Mouse (Mus musculus) lung, embryonic 15.5 days (tissue): ENCODE data around the gene Mob1a. TPM values are rescaled to one million over a fixed set of nuclear protein-coding genes. Genes with fewer than 3 reads are reported as not detected.

ENCODE experiments used
- ATAC-seq: fragments of 200-750 bp; cut with Nextera tagmentation; 2 replicates; pipeline ENCODE4 v1.8.0; 2017; ENCODE audit warnings: moderate number of reproducible peaks, borderline replicate concordance; ENCODE audit not compliant: low FRiP score, low TSS enrichment; ENCODE audit errors: extremely low read depth
- H3K27ac ChIP-seq: fragments of 300-500 bp; sonication (generic); 2 replicates; pipeline ENCODE4 v1.5.1; 2015; ENCODE audit warnings: moderate library complexity, mild to moderate bottlenecking, inconsistent platforms
- H3K27me3 ChIP-seq: fragments of 300-500 bp; sonication (generic); 2 replicates; pipeline ENCODE4 v1.6.1; 2015; ENCODE audit warnings: inconsistent platforms
- H3K36me3 ChIP-seq: fragments of 300-500 bp; sonication (generic); 2 replicates; pipeline ENCODE4 v1.6.1; 2015; ENCODE audit warnings: inconsistent platforms
- H3K4me1 ChIP-seq: fragments of 300-500 bp; sonication (generic); 2 replicates; pipeline ENCODE4 v1.6.1; 2015; ENCODE audit warnings: inconsistent platforms
- H3K4me2 ChIP-seq: fragments of 300-500 bp; sonication (generic); 2 replicates; pipeline ENCODE4 v1.6.1; 2015; ENCODE audit warnings: inconsistent platforms, mild to moderate bottlenecking, moderate library complexity
- H3K4me3 ChIP-seq: fragments of 300-500 bp; sonication (generic); 2 replicates; pipeline ENCODE4 v1.5.1; 2015; ENCODE audit warnings: mild to moderate bottlenecking, inconsistent platforms
- H3K9ac ChIP-seq: fragments of 300-500 bp; sonication (generic); 2 replicates; pipeline ENCODE4 v1.6.1; 2015; ENCODE audit warnings: inconsistent platforms
- H3K9me3 ChIP-seq: fragments of 300-500 bp; sonication (generic); 2 replicates; pipeline ENCODE4 v1.6.1; 2016; ENCODE audit warnings: inconsistent platforms
- WGBS: fragments of 180-500 bp; shearing (Covaris S2); methylation state at CpG from one replicate; pipeline ENCODE4 v1.1.7; 2015; 5-methylcytosine and 5-hydroxymethylcytosine counted together
- polyA plus RNA-seq: library from polyadenylated mRNA; unstranded; fragments of >200 nt; fragmentation: Nextera tagmentation; extraction: Ambion mirVana; gene quantifications from 2 replicates; pipeline ENCODE4 v1.2.1, GENCODE M21; 2015

Mob1a gene
- polyA plus RNA-seq, 1 experiment from 2014 or later = 77.0 TPM

DNA sequence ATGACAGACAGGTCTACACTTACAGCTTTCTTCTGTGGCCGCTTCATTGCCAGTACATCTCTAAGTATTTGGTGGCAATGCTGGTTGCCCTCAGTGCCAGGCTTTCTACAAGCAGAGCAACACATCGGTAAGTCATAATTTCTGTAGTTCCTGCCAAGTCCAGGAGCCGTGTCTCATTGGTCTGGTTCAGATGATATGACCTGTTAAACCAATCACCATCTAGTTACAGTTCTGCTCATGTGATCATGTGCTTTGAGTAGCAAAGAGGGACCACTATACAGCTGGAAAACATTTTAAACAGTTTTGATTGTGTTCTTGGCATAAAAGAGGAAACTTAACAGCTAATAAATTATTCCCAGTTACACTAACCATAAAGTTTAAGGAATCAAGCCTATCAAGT is 22.1 kb downstream of the Mob1a start:
- 49% methylated on average over 3 of the region's 3 CpGs for WGBS
- ATAC-seq = peak; percentile 68; the same call in 1 of the 2 replicates

DNA sequence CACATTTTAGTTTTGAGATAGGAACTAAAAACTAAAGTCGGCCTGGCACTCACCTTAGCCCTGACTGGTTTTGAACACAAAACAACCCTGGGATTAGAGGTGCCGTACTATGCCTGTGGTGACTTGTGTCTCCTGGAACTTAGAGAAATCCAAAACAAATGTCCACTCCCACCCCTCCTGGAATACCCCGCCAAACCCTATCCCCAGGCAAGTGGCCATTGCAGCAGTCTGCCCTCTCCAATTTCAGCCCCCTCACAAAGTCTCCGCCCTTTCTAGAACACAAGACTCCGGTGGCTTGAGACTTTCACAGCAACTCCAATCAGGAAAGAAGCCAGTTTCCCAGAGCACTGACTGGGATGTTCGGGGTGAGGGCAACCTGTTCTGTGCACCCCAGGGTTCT is 23.1 kb downstream of the Mob1a start, which contains the start of gene Bola3:
Gene Bola3 (plus strand): TSS at position 275 of the 400 bp plus-strand sequence.
- H3K4me2 ChIP-seq = peak within 1 kb of the TSS; percentile 83
- H3K36me3 ChIP-seq = peaks cover 12% of the 10 kb centered on the region
- ATAC-seq = no peak
- H3K4me1 ChIP-seq = peaks cover 21% of the 10 kb centered on the region
- H3K27ac ChIP-seq = no peak within 1 kb of the TSS
- no peaks in the 10 kb centered on the region for H3K9me3 ChIP-seq
- 27% methylated on average over 6 of the region's 6 CpGs for WGBS
- no peaks in the 10 kb centered on the region for H3K27me3 ChIP-seq
- peak within 1 kb of the TSS; percentile 75 for H3K4me3 ChIP-seq
- peak within 1 kb of the TSS; percentile 86 for H3K9ac ChIP-seq

More for the DNA sequence above, 22.1 kb downstream of the Mob1a start:
- no peaks in the 10 kb centered on the region for H3K9me3 ChIP-seq
- no peak overlapping the region for H3K9ac ChIP-seq
- H3K4me1 ChIP-seq = peaks cover 21% of the 10 kb centered on the region
- peaks cover 7% of the 10 kb centered on the region; the same call in 1 of the 2 replicates for H3K36me3 ChIP-seq
- no peak overlapping the region for H3K4me2 ChIP-seq
- H3K4me3 ChIP-seq = no peak overlapping the region
- no peaks in the 10 kb centered on the region for H3K27me3 ChIP-seq
- no peak overlapping the region for H3K27ac ChIP-seq

DNA sequence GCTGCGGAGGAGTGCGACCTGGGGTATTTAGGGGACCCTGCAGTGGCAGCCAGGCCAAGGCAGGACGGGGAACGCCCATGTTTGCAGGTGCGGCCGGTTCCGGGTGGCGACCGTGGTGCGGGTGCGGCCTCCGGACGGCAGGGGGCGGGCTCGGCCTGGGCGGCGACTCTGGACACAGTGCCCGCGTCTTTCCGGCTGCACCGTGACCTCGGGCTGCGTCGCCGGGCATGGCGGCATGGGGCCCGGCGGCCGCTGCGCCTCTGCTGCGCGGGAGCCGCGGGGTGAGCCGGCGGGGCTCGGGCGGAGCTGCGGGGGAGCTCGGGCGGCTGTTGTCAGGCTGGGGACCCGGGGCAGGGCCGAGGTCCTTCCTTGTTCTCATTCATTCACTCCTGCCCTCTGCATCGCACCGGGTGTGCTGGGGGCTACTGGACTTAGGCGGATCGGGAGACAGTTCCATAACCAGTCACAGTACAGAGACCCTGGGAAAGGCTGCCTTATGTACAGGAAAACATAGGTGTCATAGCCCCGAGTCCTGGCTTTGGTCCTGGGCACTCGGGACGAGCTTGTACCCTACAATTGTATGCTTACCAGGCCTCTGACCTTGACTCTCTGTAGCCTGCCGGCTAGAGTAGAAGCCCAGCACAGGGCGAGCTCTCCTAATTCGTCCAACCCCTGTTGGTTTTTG is 23.6 kb downstream of the Mob1a start:
- Histone ChIP-seq H3K4me3 (peak overlapping the region; percentile 75), H3K9me3 (no peaks in the 10 kb centered on the region), H3K9ac (peak overlapping the region; percentile 86), H3K4me2 (peak overlapping the region; percentile 83), H3K27ac (no peak overlapping the region), H3K4me1 (peaks cover 21% of the 10 kb centered on the region), H3K36me3 (peaks cover 18% of the 10 kb centered on the region), H3K27me3 (no peaks in the 10 kb centered on the region)
- WGBS = under 1% methylated on average over 53 of the region's 53 CpGs
- peak; percentile 90 for ATAC-seq

DNA sequence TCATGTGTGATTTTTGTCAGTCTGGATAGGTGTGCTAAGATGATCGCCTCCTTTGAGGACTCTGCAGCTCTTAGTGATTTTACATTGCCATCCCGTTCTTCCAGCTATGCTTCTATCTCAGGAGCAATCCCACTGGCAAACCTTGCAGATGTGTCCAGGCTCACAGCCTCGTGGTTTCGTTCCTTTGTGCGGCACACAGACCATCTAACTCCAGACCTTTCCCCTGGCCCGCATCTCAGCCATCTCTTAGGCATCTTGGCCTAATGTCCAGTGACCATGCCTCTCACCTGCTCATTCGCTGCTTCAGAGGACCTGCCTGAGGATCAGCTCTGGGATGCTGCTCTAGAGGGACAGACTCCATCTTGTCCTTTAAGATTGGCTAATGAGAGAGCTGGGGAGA is 24.4 kb downstream of the Mob1a start:
- H3K27ac ChIP-seq = no peak overlapping the region
- peaks cover 21% of the 10 kb centered on the region for H3K4me1 ChIP-seq
- peaks cover 20% of the 10 kb centered on the region for H3K36me3 ChIP-seq
- H3K9ac ChIP-seq = peak overlapping the region; percentile 86
- H3K27me3 ChIP-seq = no peaks in the 10 kb centered on the region
- H3K4me2 ChIP-seq = peak overlapping the region; percentile 83
- H3K4me3 ChIP-seq = peak overlapping the region; percentile 75
- no peak for ATAC-seq
- 78% methylated on average over 7 of the region's 7 CpGs for WGBS
- H3K9me3 ChIP-seq = no peaks in the 10 kb centered on the region

DNA sequence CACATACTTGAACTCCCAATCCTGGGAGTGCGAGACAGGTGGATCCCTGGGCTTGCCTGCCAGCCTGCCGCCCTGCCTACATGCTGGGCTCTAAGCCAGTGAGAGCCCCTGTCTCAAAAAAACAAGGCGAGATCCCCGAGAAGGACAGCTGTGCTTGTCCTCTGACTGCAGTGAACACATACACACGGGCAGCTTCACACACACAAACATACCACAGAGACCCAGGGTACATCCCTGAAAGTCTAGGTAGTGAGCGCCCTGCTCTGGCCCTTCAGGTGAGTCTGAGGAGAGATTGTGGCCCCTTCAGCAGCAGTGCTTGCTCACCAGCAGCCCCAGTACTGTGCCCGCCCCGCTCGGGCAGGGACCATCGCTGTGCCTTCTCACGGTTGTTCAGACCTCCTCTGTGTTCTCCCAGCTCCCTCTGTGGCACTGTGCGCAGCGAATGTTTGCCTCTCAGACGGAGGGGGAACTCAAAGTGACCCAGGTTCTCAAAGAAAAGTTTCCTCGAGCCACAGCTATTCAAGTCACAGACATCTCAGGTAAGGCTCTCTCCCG is 25.1 kb downstream of the Mob1a start:
- H3K4me1 ChIP-seq = peaks cover 21% of the 10 kb centered on the region
- H3K27ac ChIP-seq = no peak overlapping the region
- H3K9ac ChIP-seq = no peak overlapping the region
- 85% methylated on average over 16 of the region's 16 CpGs for WGBS
- peaks cover 26% of the 10 kb centered on the region for H3K36me3 ChIP-seq
- no peak for ATAC-seq
- H3K9me3 ChIP-seq = no peaks in the 10 kb centered on the region
- H3K27me3 ChIP-seq = no peaks in the 10 kb centered on the region
- no peak overlapping the region for H3K4me2 ChIP-seq
- H3K4me3 ChIP-seq = no peak overlapping the region

DNA sequence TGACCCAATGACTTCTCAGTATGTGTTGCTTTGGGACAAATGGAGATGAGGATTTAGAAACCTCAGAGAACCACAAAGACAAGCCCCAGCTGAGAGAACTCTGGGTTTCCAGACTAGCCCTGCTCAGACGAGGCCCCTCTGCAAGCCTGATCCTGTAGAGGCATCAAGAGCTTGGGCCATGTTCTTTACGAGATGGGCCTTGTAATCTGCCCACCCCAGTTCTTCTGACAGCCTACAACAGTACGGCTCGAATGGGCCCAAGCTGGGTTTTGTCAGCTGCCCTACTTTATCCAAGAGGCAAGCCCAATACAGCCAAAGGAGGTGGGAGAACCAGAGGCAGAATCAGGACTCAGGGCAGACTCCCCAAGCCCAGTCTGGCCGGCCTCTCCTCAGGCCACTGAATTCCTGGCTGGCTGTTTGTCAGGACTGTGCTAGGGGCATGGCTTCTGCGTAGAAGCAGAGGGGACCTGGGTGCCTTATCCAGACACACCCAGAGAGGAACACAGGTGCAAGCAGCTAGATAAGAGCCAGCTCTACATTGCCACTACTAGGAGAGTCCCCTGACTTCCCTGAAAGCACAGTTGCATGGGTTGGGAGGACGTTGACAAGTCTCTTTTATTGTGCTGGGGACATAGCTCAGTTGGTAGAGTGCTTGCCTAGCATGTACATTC is 25.8 kb downstream of the Mob1a start:
- Histone ChIP-seq H3K4me3 (no peak overlapping the region), H3K9me3 (no peaks in the 10 kb centered on the region), H3K27ac (no peak overlapping the region), H3K27me3 (no peaks in the 10 kb centered on the region), H3K9ac (no peak overlapping the region), H3K36me3 (peaks cover 27% of the 10 kb centered on the region), H3K4me1 (peaks cover 21% of the 10 kb centered on the region), H3K4me2 (no peak overlapping the region)
- WGBS = 80% methylated on average over 7 of the region's 7 CpGs
- ATAC-seq = no peak

DNA sequence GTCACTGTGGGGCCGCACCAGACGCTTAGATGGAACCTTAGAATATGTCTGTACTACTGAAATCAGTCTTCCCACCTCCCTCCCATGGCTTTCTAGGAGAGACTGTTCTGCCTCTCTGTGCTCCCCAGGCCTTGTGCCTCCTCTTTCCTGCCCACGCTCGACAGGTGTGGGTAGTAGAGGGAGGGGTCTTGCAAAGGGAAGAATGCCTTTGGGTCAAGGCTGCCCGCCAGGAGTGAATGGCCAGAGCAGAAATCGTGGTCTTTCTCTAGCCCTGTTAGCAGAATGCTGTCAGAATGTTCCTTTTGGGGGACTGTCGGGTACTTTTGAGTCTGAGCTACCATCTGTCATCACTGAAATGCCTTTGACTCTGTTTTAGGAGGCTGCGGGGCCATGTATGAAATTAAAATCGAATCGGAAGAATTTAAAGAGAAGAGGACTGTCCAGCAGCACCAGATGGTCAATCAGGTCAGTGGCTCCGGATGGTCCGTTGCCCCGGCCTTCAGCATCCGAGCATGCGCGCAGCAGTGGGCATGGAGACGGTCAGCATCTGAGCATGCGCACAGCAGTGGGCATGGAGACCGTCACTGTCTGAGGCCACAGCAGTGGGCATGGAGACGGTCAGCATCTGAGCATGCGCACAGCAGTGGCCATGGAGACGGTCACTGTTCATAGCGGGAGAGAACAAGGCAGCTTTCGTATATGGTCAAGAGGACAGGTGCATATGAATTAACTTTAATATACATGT is 27.0 kb downstream of the Mob1a start:
- peaks cover 21% of the 10 kb centered on the region for H3K4me1 ChIP-seq
- no peak overlapping the region for H3K9ac ChIP-seq
- H3K27ac ChIP-seq = no peak overlapping the region
- 90% methylated on average over 24 of the region's 24 CpGs for WGBS
- H3K36me3 ChIP-seq = peaks cover 34% of the 10 kb centered on the region
- no peaks in the 10 kb centered on the region for H3K9me3 ChIP-seq
- H3K27me3 ChIP-seq = no peaks in the 10 kb centered on the region
- H3K4me3 ChIP-seq = no peak overlapping the region
- H3K4me2 ChIP-seq = no peak overlapping the region
- no peak for ATAC-seq

DNA sequence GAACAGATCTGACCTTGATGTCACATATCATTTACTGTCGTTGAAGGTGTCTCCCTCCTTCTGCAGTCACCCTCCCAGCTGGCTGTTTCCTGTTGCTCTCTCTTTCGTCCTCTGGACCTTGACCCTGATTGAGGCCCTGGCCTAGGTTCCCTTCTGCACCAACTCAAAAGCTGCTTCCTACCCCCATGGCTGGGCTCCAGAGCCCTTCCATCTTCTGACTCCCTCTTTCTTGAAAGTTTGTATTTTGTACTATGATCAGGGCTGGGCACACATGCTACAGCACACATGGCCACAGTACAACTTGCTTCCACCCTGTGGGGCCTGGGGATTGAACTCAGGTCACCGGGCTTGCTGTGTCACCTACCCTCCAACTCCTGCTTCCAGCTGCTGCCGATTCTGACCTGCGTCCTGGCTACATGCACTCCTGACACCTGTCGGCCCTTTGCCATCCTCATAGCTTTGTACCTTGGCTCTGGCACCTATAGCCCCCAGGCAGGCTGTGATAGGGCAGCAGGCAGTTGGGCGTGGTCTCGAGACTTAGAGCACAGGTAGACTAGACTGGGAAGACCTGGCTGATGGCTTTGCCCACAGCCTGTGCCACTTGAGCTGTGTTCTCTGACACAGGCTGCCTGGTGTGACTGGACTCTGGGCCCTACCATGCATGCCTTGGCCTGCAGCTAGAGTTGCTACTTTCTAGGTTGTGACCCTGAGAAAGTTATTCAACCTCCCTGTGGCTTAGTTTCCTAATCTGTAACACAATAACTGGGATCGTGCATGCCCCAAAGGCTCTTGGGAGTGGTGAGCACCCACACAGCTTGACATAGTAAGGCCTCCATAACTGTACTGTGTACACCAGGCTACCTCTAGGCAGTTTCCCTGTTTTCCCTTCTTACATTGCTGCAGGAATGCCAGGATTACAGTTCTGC is 29.3 kb downstream of the Mob1a start:
- H3K9me3 ChIP-seq = no peaks in the 10 kb centered on the region
- no peak overlapping the region for H3K4me3 ChIP-seq
- H3K27ac ChIP-seq = no peak overlapping the region
- H3K36me3 ChIP-seq = peaks cover 49% of the 10 kb centered on the region
- H3K27me3 ChIP-seq = no peaks in the 10 kb centered on the region
- H3K4me1 ChIP-seq = peaks cover 5% of the 10 kb centered on the region
- H3K9ac ChIP-seq = no peak overlapping the region
- no peak overlapping the region for H3K4me2 ChIP-seq
- WGBS = 79% methylated on average over 9 of the region's 9 CpGs
- no peak for ATAC-seq

DNA sequence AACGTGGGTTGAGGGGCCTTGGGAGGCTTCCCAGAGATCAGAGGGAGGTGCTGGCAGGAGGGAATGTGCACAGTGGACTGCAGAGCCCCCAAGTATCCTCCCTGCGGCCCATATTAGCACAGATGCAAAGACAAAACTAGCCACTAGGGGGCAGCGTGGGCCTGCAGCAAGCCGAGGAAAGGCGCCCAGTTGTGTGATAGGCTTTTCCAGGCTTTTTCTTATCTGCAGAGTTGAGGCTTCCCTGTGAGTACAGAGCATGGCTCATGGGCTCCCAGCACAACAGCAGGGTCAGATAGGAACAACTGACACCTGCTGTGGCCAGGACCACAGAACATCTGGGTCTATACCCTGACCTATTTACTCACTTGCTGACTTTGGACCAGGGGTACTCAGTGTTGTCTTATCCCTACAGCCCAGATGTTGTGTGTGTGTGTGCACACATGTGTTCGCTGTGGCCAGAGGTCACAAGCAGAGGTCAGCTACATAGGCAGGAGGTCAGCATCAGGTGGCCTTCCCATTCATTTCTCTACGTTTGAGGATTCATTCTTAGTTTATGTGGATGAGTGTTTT is 30.8 kb downstream of the Mob1a start:
- H3K36me3 ChIP-seq = peaks cover 57% of the 10 kb centered on the region

DNA sequence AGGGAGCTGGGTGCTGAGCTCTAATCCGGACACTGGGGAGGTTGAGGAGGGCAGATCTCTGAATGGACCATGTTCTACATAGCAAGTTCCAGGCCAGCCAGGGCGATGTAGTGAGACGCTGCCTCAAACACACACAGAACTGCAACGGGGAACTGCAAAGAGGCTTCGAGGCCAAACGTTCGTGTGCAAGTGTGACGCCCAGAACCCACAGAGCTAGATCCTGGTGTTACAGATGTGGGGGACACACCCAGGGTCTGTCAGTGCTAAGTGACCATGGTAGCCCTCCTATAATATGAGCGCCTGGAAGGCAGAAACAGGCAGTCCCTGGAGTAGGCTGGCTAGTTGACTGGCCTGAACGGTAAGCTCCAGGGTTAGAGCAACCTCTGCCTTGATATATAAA is 31.6 kb downstream of the Mob1a start:
- H3K9me3 ChIP-seq = no peaks in the 10 kb centered on the region
- H3K36me3 ChIP-seq = peaks cover 58% of the 10 kb centered on the region
- 87% methylated on average over 10 of the region's 10 CpGs for WGBS
- H3K4me2 ChIP-seq = no peak overlapping the region
- no peaks in the 10 kb centered on the region for H3K27me3 ChIP-seq
- no peak overlapping the region for H3K4me3 ChIP-seq
- H3K9ac ChIP-seq = no peak overlapping the region
- H3K4me1 ChIP-seq = no peaks in the 10 kb centered on the region
- ATAC-seq = no peak
- no peak overlapping the region for H3K27ac ChIP-seq

More for the DNA sequence above, 30.8 kb downstream of the Mob1a start:
- Histone ChIP-seq H3K4me2 (no peak overlapping the region), H3K9me3 (no peaks in the 10 kb centered on the region), H3K27ac (no peak overlapping the region), H3K4me1 (no peaks in the 10 kb centered on the region), H3K27me3 (no peaks in the 10 kb centered on the region), H3K9ac (no peak overlapping the region), H3K4me3 (no peak overlapping the region)
- ATAC-seq = no peak; the same call in 1 of the 2 replicates
- 22% methylated on average over 7 of the region's 7 CpGs for WGBS
